Mouse (Mus musculus) fat pad, adult 2 months (tissue): ENCODE measurements at regions not wholly inside any gene's neighbourhood (a gene's known extent, or its start where the extent isn't known, plus 50 kb on each side); places are given as distances from the start of the nearest gene placed in this dataset.
"Not testable (repeated sequence)": the region's sequence is repeated elsewhere in the genome, so short reads cannot be mapped to it uniquely, and the experiment has no call there.

Source experiments
- DNase-seq: peaks from one replicate; pipeline ENCODE4 v3.0.0-alpha.2; 2011; ENCODE audit warnings: low read depth, low spot score; ENCODE audit errors: extremely low read depth

DNA sequence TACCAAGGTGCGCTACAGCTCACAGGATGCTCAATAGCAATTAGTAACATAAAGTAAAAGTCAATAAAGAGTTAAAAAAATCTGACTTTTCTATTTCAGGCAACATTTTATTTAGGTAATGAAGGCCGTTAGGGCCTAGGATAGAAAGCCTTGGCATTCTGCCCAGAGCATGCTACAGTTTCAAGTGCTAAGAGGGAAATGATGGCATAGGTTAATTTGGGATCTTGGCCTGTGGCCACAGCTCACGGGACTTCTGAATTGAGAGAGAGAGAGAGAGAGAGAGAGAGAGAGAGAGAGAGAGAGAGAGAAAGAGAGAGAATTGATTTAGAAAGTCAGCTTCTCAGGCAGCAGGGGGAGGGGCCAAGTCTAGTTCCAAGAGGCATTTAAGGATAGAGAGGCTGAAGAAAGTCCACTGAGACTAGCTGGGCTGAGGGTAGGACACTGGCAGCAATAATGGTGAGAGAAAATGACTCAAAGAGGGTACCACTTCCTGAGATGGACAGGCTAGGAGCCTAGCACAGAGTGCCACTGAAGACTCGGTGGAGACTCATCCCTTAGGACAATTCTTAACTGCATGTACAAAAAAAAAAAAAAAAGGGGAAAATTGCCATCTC is 52.6 kb upstream of the Klf14 start:
- DNase-seq: no peak

DNA sequence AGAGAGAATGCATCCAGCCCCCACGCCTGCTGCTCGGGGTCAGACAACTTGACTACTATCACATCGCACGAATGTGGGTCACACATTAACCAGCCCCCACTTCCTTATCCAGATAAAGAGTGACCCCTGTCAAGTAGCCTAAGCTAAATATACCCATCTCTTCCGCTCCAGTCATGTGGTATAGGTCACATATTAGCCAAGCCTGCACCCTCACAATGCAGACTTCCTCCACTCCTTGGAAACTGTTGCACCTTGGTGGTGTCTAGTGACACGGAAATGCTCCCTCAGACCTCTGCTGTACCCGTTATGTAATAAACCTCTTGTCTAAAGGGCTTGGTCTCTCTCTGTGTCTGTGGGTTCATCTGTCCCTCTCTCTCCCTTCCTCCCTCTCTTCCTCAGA is 57.7 kb upstream of the Klf14 start:
- no peak for DNase-seq

DNA sequence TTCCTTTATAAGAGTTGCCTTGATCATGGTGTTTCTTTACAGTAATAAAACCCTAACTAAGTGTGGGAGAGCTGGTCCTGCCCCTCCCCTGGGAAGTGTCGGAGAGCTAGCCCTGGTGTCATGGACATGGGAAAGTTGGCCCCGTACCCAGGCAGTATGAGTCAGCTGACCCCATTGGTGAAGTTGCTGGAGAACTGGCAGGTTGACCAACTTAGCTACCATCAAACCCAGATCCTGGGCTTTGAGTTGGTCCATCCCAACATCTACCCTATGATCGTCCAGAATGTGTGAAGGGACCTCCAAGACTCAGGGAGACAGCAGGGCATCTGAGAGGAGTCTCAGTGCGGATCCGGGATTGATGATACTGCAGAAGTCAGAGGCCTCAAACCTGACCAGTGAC is 62.9 kb upstream of the Klf14 start:
- DNase-seq: no peak

DNA sequence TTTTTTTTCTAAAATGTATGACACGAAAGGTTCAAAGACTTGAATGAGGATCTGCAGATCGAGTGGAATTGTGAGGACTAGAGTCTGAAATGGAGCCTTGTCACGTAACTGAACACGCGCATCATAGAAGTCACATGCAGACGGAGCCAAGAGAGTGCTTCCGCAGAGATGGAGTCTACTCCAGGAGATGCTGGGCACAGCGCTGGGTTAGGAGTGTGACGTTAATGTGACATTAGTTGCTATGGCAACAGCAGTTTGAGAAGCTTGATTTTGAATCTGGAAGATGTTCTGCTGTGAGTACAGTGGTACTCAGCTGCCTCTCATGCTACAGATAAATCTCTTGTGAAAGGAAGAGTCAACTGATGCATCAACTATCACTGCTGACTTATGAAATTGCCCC is 70.9 kb upstream of the Klf14 start:
- DNase-seq: no peak

DNA sequence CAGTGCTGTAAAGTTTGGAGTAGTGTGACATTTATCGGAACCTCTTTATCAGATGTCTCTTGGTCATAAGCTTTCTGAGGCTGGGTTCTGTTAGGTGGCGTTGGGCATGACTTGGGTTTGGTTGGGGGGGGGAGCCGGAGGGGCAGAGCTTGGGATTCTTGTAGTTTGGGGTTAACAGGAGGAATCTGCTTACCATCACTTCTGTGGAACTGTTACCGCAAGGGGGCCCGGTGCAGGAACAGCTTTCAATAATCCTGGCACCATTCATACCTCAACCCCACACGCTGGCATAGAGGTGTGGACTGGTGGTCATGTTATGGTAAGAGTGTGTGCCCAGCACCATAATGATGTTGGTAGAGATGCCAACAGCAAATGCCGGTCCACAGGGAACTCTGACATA is 72.1 kb upstream of the Klf14 start:
- DNase-seq: no peak

DNA sequence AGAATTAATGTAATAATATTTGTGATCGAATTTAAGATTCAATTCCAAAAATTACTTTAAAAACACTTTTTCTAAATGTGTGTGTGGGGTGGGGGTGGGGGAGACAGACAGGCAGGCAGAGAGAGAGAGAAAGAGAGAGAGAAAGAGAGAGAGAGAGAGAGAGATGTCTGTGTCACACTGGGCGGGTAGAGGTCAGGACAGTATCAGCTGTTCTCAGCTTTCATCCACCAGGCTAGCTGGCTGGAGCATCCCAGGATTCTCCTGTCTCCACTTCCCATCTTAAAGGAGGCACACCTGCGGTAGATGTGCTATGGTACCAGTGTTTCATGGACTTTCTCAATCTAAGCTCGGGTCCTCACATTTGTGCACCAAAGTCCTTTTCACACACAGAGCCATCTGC is 73.3 kb upstream of the Klf14 start:
- DNase-seq: no peak

DNA sequence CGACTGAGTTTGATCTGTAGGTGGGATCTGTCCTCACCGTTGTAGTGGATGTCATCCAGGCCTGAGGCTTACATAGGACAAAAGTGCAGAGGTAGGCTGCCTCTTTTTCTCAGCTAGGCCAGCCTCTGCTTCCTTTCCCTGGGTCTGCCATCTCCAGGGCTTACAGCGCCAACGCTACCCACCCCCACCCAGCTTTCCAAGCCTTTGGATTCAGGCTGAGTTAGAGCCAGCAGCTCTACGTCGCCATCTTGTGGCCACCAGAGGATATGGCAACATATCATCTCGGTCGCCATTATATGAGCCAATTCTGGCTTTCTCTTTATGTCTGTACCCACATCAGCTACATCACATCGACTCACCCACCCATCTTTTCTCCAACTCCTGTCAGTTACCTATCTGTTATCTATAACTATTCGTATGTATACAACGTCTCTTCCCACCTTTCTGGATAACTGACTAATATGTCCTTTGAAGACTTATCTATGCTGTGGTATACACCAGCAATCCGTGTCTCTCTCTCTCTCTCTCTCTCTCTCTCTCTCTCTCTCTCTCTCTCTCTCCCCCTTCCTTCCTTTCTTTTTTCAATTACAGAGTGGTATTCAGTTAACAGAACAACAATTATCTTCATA is 74.2 kb upstream of the Klf14 start:
- no peak for DNase-seq

DNA sequence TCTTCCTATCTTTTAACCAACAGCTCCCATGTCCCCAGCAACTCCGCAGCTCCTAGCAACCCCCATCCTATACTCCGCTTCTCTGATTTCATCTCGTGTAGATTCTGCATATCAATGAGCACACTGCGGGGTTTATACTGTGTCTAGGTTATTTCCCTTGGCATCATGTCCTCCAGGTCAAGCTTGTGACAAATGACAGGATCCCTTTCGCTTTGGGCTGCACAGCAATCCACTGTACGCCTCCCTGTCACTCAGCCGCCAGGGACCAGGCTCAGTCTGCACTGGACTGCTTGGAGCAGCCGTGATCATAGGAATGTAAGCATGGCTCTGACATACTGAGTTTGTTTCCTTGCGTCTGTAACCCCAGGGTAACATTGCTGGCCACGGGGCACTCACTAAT is 75.9 kb upstream of the Klf14 start:
- DNase-seq: no peak

DNA sequence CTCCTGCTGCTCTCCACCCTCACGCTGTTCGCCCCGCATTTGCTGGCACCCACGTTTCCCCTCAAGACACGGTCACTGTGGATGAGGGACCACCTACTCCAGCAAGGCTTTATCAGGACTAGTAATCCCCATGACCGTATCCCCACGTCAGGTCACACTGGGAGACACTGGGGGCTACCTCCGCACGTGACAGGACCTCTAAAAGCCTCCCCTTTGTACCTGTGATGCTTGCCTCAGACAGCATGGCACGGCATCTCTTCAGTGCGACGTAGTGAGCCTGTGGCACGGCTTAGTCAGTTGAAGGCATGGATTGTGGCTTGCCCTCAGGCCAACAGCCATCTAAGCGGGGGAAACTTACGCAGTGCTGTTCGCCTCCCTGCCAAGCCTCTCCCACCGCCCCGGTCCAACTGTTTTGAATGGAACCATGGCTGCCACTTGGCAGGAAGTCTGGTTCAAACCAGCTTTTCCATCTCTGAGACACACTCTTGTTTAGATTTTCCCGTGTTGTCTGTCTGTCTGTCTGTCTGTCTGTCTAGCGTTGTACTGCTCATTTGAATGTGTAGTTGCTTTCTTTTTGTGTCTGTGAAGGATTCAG is 79.0 kb upstream of the Klf14 start:
- DNase-seq: no peak

DNA sequence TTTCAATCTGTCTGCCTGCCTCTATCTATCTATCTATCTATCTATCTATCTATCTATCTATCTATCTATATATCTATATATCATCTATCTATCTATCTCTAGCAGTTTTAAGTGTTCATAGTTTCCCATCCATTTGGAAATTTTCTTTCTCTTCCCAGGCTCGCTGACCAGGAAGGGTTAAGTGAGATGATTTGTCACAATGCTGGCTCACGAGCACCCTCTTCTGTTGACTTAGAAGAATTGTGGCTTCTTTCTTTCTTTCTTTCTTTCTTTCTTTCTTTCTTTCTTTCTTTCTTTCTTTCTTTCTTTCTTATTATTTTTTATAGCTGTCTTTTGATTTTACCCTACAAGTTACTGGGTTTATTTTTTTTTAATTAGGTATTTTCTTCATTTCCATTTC is 79.6 kb upstream of the Klf14 start:
- DNase-seq: not testable (repeated sequence)

DNA sequence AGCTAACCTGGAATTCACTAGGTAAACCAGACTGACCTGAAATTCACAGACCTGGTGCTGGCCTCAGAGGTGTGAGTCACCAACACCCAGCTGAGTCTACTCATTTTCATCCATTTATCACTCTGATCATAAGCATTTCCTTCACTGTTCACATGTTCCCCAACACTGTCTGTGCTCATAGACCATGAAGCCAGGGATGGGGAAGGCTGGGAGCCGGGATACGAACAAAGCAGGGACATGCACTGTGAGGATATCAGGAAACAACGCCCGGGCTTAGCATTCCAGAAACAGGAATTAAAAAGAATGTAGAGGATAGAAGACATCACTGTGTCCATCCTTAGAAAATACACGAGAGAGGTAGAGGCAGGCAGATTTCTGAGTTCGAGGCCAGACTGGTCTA is 80.6 kb upstream of the Klf14 start:
- DNase-seq: no peak

DNA sequence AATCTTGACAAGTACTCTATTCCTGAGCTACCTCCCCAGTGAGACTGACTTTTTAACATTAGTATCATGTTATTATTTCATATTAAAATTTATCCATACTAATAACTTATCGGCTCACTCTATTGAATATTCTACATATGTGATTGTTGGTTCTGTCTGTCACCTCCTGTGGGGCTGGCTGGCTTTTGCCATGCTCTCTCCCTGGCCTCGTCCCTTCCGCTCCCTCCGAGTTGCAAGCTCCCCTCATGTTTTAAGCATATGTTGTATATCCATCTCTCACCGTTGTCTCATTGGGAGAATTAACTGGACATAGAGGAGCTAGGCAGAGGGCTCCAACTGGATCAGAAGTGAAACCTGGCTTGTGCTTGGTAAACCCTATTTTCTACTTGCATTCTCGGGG is 81.9 kb upstream of the Klf14 start:
- no peak for DNase-seq

DNA sequence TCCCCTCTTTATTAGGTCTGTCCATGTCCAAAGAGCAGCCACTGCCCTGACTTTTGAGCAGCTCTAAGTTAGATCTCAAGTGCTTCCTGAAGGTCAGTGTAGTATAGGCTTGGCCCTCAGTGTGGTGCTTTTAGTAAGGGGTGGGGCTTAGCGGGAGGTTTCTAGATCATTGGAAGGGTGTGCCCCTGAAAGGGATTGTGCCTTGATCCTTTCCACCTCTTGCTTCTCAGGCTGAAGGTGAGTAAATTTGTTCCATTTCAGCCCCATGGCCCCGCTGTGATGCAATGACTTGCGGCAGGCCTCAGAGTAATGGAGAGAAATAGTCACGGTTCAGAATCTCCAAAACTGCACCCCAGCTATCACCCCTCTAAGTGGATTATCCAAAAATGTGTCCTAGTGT is 84.5 kb upstream of the Klf14 start:
- no peak for DNase-seq

DNA sequence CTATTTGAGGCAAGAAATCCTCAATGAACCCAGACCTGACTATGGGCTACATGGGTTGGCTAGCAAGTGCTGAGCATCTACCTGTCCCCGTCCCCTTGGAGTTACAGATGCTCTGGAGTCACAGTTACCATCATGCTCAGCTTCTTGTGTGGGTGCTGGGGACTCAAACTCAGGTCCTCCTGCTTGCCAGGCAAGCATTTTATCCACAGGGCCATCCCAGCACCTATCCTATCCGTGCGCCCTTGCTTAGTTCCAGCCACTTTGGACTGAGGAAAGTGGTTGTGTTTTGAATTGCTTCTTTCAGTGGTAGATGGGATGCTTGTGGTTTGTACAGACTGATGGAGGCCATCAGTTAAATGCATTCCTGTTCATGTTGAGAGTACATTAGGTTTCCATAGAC is 85.0 kb upstream of the Klf14 start:
- DNase-seq: no peak

DNA sequence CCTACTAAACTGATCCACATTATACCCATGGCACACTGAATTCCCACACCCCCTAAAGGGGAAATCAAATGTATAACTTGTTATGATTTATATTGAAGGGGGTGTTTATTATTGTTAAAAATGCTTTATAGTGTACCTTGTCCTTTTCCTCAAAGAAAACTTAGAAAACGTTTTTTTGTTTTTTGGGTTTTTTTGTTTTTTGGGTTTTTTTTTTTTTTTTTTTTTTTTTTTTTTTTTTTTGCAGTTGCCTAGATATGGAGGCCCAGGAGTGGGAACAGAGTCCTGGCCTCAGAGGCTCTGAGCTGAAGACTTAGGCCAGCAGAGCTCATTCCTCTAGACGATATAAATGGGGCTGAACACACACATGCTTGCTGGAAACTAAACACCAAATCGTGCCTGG is 87.3 kb upstream of the Klf14 start:
- no peak for DNase-seq

DNA sequence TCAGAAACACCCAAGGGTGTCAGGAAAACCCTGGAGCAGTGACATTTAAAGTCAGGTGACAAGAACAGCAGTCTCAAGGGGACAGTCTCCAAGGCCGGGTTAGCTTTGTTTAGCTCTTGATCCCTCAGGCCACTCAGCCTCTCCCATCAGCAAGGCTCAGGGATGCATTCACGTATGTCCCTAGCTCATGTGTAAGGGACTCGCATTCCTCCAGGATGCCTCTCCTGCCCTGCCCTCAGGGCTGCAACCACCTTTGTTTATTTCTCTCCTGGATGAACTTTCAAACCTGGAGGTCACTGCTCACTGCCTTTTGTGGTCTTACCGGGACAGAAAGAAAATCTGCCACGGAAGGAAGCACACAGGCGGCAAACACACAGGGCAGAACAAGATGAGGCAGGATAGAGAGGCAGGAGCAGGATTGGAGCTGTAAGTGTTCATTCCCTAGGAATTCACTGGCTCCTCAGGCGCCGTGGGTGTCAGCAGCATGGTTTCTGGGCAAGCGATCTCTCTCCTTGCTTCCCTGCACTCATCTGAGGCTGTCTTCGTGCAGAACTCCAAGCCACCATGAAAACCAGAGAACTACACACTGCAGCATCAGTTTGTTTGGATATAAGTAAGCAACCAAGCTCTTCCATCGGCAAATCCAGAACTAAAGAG is 90.2 kb upstream of the Klf14 start:
- no peak for DNase-seq

DNA sequence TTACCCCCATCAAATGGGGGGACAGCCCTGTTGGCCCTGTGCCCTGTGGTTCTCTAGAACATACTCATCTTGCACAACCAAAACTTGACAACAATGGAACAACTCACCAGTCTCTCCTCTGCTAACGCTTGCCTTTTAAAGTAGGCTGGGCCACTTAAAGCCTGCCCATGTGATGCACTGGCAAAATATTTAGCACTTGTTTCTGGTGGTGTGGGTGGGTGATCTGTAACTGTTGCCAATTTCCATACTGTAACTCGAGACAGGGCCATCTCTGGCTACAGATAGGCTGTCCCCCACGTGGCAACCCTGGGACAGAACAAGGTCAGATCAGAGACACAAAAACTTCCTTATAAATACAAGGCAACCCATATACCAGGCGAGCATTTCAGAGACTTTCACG is 92.0 kb upstream of the Klf14 start:
- no peak for DNase-seq

DNA sequence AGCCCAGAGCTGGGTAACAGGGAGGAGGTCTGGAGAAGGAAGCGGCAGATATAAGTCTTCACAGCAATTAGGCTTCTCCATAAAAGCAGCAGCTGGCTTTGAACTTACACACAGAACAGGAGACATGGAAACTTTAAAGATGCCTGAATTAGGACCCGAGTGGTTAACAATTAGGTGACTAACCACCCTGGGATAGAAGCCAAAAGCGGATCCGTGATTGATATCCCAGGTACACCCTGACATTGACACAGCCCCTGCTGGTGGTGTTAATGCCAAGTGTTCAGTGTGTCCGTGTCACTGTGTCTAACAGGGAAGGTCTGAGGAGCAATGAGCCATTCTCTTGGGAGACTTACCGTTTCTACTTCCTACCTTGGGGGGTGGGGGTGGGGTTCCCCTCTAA is 92.9 kb upstream of the Klf14 start:
- DNase-seq: no peak

DNA sequence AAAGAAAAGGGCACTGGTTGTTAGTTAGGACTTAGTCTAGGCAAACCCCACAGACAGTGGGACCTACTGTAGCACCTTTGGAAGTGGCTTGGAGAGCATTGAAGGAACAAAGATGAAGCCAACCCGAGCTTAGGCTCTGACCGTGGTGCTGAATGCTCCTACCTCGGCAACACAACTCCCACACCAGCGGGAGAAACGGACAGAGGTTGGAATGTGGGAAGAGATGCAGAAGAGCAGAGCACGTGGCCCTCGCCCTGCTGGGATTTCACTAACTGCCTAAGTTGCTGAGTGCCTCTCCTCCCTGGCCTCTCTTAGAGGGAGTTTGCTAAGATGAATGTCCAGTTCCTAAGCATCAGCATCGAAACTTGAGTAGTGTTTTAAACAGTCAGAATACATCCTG is 94.1 kb upstream of the Klf14 start:
- DNase-seq: no peak

DNA sequence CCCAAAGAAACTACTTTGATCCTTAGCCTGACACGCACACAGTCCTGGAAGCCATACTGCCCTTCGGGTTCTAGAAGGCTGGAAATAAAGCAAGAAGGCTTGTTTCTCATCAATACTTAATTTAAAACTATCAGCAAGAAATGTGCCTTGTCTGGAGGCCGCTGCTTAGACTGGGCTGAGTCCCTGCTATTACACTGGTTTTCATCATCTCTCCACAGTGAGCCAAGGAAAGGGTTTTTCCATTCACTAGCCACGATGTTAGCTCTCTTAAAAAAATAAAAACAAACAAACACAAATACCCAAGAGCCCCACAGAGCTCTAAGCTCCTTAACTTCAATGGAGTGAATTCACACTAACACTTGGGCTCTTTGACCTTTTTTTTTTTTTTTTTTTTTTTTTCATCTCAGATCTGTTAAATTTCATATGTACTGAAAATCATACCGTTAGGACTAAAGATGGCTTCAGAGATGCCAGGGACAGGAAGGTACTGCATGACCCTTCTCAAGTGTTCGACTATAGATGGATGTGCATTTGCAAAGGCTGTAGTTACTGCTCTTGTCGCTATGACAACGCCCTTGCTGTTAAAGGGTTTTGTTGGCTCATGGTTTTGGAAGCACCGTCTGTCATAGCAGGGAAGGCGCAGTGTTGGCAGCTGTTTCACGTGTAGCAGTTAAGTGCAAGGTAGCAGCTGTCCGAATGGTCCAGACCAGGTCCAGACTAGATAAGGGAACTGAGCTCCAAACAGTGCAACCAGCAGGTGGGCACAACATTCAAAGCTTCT is 98.1 kb upstream of the Klf14 start:
- no peak for DNase-seq

DNA sequence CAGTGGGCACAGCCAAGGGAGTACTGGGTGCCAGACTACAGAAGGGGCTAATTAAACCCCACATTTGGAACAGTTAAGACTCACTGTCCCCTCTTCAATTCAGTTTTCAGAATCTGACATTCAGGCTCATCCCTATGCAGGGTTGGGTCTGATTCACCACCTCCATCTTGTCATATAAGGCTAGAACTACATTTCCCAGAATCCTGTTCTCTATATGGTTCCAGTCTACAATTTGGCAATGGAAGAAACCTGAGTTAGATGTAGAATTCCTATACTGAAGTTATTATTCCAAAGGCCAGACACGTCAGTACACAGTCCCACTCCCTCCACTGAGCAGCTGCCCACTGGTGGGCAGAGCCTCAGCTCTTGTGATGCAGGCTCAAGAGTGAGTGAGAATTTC is 99.4 kb upstream of the Klf14 start:
- no peak for DNase-seq

DNA sequence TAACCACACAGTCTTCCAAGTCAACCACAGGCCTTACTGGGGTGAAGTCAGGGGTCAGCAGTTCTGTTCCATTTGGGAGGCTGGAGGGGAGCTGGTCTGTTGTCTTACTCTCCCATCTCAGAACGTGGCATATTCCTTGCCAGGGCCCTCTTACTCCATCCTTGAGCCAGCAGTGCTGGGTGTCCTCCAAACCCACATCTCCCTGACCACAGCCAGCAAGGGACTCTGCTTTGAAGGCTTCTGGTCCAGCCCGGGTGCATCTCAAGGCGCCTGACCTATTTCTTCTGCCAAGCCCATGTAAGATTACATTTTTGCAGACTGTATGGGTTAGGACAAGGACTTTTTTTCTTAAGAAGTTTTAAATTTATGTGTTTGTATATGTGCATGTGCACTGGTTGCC is 100.1 kb upstream of the Klf14 start:
- no peak for DNase-seq
